Mouse (Mus musculus) left cerebral cortex, adult 11 months (tissue): ENCODE measurements around the gene Amfr.

ENCODE experiments used
- DNase-seq: peaks from one replicate; pipeline ENCODE4 v3.0.0; 2022; ENCODE audit warnings: low spot score

Gene Amfr

GRCm38 (mm10) chr8:94012013-94012951 is at the start of gene Amfr:
TSS of gene Amfr (minus strand) at chr8:94012842.
- DNase-seq, result no peak

DNA sequence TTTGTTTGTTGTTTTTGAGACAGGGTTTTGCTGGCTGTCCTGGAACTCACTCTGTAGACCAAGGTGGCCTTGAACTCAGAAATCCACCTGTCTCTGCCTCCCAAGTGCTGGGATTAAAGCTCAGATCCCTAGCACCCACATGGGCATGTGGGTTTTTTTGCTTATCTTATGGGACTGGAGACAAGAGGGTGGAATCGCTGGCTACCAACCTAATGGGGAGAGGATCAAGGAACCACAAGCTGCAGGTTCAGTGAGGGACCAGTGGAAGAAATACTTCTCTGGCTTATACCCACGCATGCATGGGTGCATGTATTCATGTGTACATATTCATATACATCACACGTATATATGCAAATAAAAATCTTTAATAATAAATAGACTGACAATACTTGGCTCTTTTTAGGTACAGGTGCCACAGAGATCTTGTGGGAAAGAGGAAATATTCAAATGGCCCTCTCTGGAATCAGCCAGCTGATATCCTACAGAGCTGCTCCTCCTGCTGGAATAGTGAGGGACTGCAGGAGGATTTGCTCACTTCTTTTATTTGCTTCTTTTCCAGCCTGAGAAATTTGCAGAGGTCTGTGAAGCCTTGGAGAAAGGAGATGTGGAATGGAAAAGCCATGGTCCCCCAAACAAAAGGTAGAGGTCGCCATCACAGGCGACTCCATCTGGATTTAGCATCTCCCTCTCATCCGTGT is 44.7 kb upstream of the Amfr start:
- peak; percentile 37 for DNase-seq

DNA sequence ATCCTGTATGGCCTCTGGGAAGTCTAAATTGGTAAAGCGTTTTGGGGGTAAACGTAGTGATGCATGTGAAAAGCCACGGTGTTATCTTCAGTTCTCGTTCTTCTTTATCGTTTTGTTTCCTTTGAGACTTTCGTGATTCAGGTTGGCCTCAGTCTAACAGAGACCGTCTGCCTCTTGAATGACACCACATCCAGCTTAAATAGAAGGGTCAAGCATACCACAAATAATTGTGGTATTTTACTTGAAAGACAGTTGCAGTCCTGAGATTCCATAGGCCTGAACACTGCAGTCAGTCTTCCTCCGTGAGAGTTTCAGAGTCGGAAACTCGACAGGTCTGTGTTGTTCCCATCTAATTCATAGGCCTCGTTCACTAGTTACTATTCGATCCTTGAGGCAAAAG is 40.1 kb upstream of the Amfr start:
- no peak for DNase-seq

DNA sequence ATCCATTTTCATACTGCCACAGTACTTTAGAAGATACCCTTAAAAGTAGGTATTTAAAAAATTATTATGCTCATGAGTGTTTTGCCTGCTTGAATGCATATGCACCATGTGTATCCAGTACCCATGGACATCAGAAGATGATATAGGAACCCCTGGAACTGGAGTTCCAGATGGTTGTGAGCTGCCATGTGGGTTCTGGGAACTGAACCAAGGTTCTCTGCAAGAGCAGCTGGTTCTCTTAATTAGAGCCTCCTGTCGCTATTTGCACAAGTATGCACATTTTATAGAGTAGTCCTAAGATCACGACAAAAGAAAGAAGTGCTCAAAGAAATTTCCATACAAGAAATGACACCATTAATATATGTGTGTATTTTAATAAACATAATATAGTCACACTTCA is 35.2 kb upstream of the Amfr start:
- DNase-seq, result no peak

GRCm38 (mm10) chr8:94037806-94038205 is 25.2 kb upstream of the Amfr start:
- no peak for DNase-seq

- peak; percentile 96 for DNase-seq
Observed at GRCm38 (mm10) chr8:94036944-94037524, 24.4 kb upstream of the Amfr start, which contains the start of the genes Nudt21 and Ogfod1. TSS of gene Nudt21 (minus strand) at chr8:94037031. TSS of gene Ogfod1 (plus strand) at chr8:94037198.

GRCm38 (mm10) chr8:94036541-94036940 is 23.9 kb upstream of the Amfr start:
- DNase-seq, result peak; percentile 49

DNA sequence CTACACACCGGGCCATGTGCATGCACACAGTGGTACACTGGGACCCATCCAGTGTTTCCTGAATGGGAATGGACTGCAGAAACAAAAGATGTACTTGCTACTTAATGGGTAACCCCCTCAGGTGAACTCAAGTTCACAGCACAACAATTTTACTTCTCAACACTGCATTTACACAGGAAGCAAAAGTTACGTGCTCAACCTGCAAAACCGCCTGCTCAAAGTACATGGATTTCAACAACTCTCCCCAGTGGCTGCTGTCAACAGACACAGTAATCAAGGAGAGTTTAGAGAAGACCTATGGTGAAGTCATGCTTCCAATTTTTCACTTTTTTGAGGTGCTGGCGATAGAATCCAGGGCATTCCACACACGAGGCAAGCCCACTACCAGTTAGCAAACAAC is 22.6 kb upstream of the Amfr start:
- no peak for DNase-seq

DNA sequence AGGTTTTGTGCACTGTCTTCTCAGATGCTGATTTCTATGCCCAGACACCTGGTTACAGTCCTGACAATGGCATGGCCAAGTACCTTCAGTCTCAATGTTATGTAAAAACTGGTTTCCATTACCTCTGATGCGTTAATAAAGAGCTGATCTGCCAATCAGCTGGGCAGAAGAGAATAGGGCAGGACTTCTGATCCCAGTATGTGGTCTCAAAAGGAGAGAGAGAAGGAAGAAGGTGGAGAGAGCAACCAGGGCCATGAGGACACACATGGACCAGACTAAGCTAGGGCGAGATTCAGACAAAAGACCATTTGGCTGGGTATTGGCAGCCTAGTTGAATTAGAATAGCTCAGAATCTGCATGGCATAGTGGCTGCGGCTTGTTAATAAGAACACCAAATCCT is 21.0 kb upstream of the Amfr start:
- DNase-seq, result no peak

- no peak for DNase-seq
Observed at GRCm38 (mm10) chr8:94029701-94030100, 17.1 kb upstream of the Amfr start.

DNA sequence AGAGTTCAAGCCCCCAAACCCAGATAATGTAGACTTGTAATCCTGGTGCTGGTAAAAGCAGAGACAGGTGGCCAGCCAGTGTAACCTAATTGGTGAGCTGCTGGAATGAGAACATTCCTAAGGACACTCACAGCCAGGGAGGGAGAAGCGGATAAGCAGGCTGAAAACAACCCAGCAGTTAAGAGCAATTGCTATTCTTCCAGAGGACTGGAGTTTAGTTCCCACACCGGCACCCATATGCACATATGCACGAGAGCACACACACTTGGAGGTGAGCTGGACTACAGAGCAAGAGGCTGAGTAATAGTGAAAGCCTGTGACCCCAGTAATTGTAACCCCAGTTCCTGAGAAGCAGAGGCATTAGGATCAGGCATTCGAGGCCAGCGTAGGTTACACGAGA is 11.3 kb upstream of the Amfr start:
- no peak for DNase-seq

DNA sequence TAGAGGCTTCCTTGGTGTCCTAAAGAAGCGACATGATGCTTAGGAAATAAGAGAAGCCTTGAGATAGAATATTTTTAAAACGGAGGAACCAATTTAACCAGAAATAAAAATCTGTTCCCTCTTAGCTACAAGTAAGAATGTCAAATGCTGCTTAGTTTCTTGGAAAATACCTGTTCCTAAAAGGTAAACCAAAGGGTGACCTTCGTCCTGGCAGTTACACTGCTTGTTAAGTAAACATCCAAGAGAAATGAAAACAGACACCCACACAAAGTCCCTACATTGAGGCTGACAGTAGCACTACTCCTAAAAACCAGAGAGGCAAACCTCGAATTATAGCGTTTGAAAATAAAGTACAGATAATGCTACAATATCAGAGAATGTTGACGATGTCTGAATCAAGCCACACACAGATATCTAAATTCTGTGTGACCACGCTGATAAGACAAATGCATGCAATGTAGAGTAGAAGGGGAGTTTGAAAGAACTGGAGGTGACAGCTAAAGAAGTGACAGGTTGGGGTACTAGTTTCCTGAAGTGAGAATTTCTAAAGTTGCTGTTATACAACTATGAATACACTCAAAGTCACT is 477 bp upstream of the Amfr start:
- DNase-seq, result no peak

GRCm38 (mm10) chr8:94011076-94012012 is 1.3 kb downstream of the Amfr start:
- no peak for DNase-seq

- no peak for DNase-seq
Observed at GRCm38 (mm10) chr8:94010101-94010705, 2.4 kb downstream of the Amfr start.

- DNase-seq, result no peak
Observed at GRCm38 (mm10) chr8:94009243-94009845, 3.3 kb downstream of the Amfr start.

- DNase-seq, result no peak
Observed at GRCm38 (mm10) chr8:94004139-94004538, 8.5 kb downstream of the Amfr start.

GRCm38 (mm10) chr8:93998961-93999360 is 13.7 kb downstream of the Amfr start:
- DNase-seq, result no peak

DNA sequence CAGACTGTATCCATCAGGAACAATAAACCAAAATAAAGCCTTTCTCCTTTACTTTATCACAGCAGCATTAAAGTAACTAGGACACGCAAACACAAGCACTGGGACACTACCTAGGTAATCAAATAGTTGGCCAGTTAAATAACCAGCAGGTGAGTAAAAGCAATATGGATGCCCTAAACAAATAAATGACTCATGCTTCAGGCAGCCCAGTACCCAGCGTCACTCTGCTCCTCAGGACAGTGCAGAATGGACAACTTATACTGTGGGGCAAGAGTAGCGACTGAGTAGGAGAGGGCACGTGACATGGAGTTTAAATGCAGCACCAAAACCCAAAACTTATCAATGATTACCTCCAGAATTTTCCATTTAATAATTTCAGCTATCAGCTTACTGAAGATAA is 22.9 kb downstream of the Amfr start:
- no peak for DNase-seq

- DNase-seq, result no peak
Observed at GRCm38 (mm10) chr8:93984731-93985130, 27.9 kb downstream of the Amfr start.

GRCm38 (mm10) chr8:93983827-93984226 is 28.8 kb downstream of the Amfr start:
- DNase-seq, result peak; percentile 36
